Mouse (Mus musculus) ovary, postnatal 10 days (tissue): ENCODE data around the gene Fgf3.

Experiments used
- DNase-seq: peaks from one replicate; pipeline ENCODE4 v3.0.0; 2022; ENCODE audit warnings: low spot score

Gene Fgf3

GRCm38 (mm10) chr7:144837891-144838488 is at the start of gene Fgf3:
Gene Fgf3, plus strand, starts transcription at chr7:144838083.
- no peak for DNase-seq

GRCm38 (mm10) chr7:144788631-144789030 is 49.3 kb upstream of the Fgf3 start:
- no peak for DNase-seq

GRCm38 (mm10) chr7:144789601-144790556 is 48.0 kb upstream of the Fgf3 start:
- DNase-seq = no peak

- no peak for DNase-seq
Observed at GRCm38 (mm10) chr7:144791426-144791825, 46.5 kb upstream of the Fgf3 start.

- DNase-seq = no peak
Observed at GRCm38 (mm10) chr7:144793296-144793695, 44.6 kb upstream of the Fgf3 start.

GRCm38 (mm10) chr7:144795976-144796474 is 41.9 kb upstream of the Fgf3 start:
- DNase-seq = no peak

- no peak for DNase-seq
Observed at GRCm38 (mm10) chr7:144796986-144797735, 40.7 kb upstream of the Fgf3 start.

- no peak for DNase-seq
Observed at GRCm38 (mm10) chr7:144798471-144798870, 39.4 kb upstream of the Fgf3 start.

GRCm38 (mm10) chr7:144807036-144807435 is 30.8 kb upstream of the Fgf3 start:
- no peak for DNase-seq

- DNase-seq = no peak
Observed at GRCm38 (mm10) chr7:144807976-144808577, 29.8 kb upstream of the Fgf3 start.

- no peak for DNase-seq
Observed at GRCm38 (mm10) chr7:144811521-144811920, 26.4 kb upstream of the Fgf3 start.

- DNase-seq = no peak
Observed at GRCm38 (mm10) chr7:144821901-144822300, 16.0 kb upstream of the Fgf3 start.

- DNase-seq = no peak
Observed at GRCm38 (mm10) chr7:144823988-144824387, 13.9 kb upstream of the Fgf3 start.

GRCm38 (mm10) chr7:144828369-144828768 is 9.5 kb upstream of the Fgf3 start:
- no peak for DNase-seq

- no peak for DNase-seq
Observed at GRCm38 (mm10) chr7:144838522-144839503, 930 bp downstream of the Fgf3 start.

- no peak for DNase-seq
Observed at GRCm38 (mm10) chr7:144846158-144846557, 8.3 kb downstream of the Fgf3 start.

GRCm38 (mm10) chr7:144847067-144847466 is 9.2 kb downstream of the Fgf3 start, which contains the start of gene Fgf4:
Gene Fgf4, plus strand, starts transcription at chr7:144847367.
- DNase-seq = no peak

GRCm38 (mm10) chr7:144851321-144851720 is 13.4 kb downstream of the Fgf3 start:
- DNase-seq = no peak

- no peak for DNase-seq
Observed at GRCm38 (mm10) chr7:144854966-144855365, 17.1 kb downstream of the Fgf3 start.

- DNase-seq = no peak
Observed at GRCm38 (mm10) chr7:144857158-144857557, 19.3 kb downstream of the Fgf3 start.
